Mouse (Mus musculus) kidney, adult 2 months (tissue): ENCODE measurements at regions not wholly inside any gene's neighbourhood (a gene's known extent, or its start where the extent isn't known, plus 50 kb on each side); places are given as distances from the start of the nearest gene placed in this dataset.

Experiments used
- DNase-seq: peaks from one replicate; pipeline ENCODE4 v3.0.0; 2021
- H3K27ac ChIP-seq: fragments of 200-500 bp; 2 replicates; pipeline ENCODE4 v1.5.1; 2012; ENCODE audit warnings: low read depth, low read length, control low read depth, inconsistent platforms; ENCODE audit not compliant: insufficient read depth
- H3K27me3 ChIP-seq: fragments of 200-500 bp; replicated peaks from 2 replicates; pipeline ENCODE4 v1.6.1; 2012; ENCODE audit warnings: mild to moderate bottlenecking, moderate library complexity, low read length, inconsistent platforms; ENCODE audit not compliant: control insufficient read depth, insufficient read depth
- H3K36me3 ChIP-seq: fragments of 200-500 bp; 2 replicates; pipeline ENCODE4 v1.6.1; 2012; ENCODE audit warnings: mild to moderate bottlenecking, moderate library complexity, low read length, inconsistent platforms; ENCODE audit not compliant: control insufficient read depth, insufficient read depth
- H3K4me1 ChIP-seq: fragments of 200-500 bp; 2 replicates; pipeline ENCODE4 v1.6.1; 2011; ENCODE audit warnings: low read length; ENCODE audit not compliant: control insufficient read depth, insufficient read depth
- H3K4me3 ChIP-seq: fragments of 200-500 bp; 2 replicates; pipeline ENCODE4 v1.5.1; 2011; ENCODE audit warnings: mild to moderate bottlenecking, low read depth, low read length, control low read depth; ENCODE audit not compliant: insufficient read depth
- CTCF ChIP-seq: fragments of 200-500 bp; conservative IDR thresholded peaks from 2 replicates; pipeline ENCODE4 v1.5.1; 2011; ENCODE audit warnings: low read depth, mild to moderate bottlenecking, control low read depth, low read length, moderate library complexity, mixed read lengths; ENCODE audit not compliant: insufficient read depth, insufficient read length
- POLR2A ChIP-seq: fragments of 200-500 bp; IDR thresholded peaks from one replicate; pipeline ENCODE4 v1.6.1; 2011; ENCODE audit warnings: low read depth, low read length, control low read depth
- WGBS: fragments of 180-500 bp; shearing (Covaris S2); methylation state at CpG from one replicate; pipeline ENCODE4 v1.1.7; 2018; 5-methylcytosine and 5-hydroxymethylcytosine counted together

- no peak for TF ChIP-seq CTCF
- no peak for TF ChIP-seq POLR2A
- 58% methylated on average over 2 of the region's 2 CpGs for WGBS
- no peaks in the 10 kb centered on the region for H3K27me3 ChIP-seq
- no peak overlapping the region for H3K27ac ChIP-seq
- no peaks in the 10 kb centered on the region for H3K4me1 ChIP-seq
- no peak for DNase-seq
- no peak overlapping the region for H3K4me3 ChIP-seq
- H3K36me3 ChIP-seq = no peaks in the 10 kb centered on the region
Measured at GRCm38 (mm10) chr4:27994411-27994810, 818.5 kb upstream of the Epha7 start.

DNA sequence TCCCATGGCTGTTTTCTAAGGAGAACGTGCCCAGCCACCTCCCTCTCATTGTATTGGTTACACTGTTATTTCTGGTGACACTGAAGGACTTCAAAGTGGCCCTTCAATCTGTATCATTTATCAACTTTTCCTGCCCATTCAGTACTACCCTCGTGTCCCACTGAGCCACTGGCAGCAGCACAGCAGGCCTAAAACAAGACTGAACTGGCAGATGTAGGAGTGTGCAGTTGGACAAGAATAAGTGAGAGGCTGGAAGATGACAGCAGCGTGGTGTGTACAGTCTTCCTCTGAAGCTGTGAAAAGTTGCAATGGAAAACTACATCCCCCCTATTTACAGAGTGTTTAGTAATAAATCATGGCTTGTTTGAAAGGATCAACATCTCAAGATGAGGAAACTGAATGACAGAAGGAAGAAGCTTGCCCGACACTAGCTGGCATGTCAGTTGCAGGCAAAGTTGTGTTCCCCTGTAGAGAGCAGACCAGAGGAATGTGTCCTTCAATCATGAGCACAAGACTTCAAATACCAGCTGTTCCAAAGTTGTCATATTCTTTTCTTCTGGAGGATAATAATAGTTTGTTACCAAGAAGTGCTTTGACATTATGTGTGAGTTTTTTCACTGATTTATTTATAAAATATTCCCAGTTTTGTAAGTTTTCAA lies 811.0 kb upstream of the Epha7 start:
- DNase-seq = no peak
- Histone ChIP-seq H3K4me3 (no peak overlapping the region), H3K4me1 (no peaks in the 10 kb centered on the region), H3K27me3 (no peaks in the 10 kb centered on the region), H3K27ac (no peak overlapping the region), H3K36me3 (no peaks in the 10 kb centered on the region)
- WGBS = 43% methylated on average over 4 of the region's 4 CpGs
- TF ChIP-seq POLR2A (no peak), CTCF (no peak)
